Mouse (Mus musculus) C2C12 (cell line): ENCODE data around the gene Bhlha15.

Experiments
- CTCF ChIP-seq: IDR thresholded peaks from one replicate; pipeline ENCODE4 v1.5.1; 2011; ENCODE audit not compliant: control insufficient read depth, insufficient read depth, insufficient read length
- MYOG ChIP-seq: IDR thresholded peaks from one replicate; pipeline ENCODE4 v1.6.1; 2011; ENCODE audit not compliant: control insufficient read depth, insufficient read length; ENCODE audit errors: extremely low read depth

DNA sequence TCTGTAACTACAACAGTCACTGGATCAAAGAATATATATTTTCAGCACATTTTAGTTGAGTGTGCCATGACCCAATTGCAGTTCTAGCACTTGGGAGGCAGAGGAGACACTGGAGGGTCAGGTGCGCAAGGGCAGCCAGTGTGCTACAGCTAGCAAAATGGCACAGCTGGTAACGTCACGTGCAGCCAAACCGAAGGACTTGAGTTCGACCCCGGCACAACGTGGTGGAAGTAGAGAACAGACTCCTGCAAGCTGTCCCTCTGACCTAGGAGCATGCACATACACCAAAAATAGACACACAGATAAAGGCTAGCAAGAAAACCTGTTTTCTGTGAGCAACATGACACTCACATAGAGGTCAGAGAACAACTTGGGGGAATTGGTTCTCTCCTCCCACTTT is 759 bp upstream of the Bhlha15 start:
- TF ChIP-seq CTCF: no peak
- TF ChIP-seq MYOG: no peak
